ENCODE assay signal across 9 mouse cellular contexts in the genomic region with DNA sequence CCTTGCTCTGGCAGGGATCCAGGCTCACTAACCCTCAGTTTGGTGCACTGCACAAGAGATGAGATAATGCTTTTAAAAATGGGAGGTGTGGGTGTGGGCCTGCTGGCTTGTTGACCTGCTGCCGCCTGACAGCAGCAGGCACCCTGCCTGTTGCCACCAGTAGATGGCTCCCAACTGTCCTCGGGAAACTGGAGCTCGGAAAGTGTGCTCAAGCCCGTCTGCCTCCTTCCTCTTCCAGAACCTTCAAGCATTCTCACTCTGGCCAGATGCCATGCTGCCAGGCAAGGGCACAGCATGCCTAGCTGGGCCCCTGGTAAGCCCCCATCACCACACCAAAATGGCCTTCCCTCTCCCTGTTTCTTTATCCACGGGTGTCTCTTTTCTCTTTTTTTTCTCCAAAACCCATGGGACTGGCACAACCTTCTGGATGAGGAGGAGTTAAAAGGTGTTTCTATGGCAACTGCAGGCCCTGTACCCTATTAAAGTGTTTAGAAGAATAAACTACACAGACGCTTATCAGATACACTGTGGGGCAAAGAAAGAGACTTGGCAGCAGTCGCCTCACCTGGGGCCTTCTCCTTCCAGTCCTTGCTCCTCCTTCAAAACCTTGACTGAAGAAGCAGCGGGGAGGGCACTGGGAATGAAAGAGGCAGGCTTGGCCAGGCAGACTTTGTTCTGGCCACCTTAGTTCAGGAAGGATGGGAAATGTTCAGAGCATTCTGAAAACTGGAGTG. TPM values are rescaled to one million over a fixed set of nuclear protein-coding genes. Genes with fewer than 3 reads are reported as not detected.
A peak's percentile ranks its signal among the peaks of the same experiment; 100 is the strongest.
DNase-seq lines count a peak whose midpoint lies in the region; ATAC-seq and TF ChIP-seq lines count a peak whose summit lies in the region.
"Had no signal": no experiment of that assay in that cellular context is flagged by ENCODE, and none has a peak within 500 bp of the region (broad histone marks: within the 10 kb centered on the region; RNA-seq: fewer than 3 reads in every experiment).

No protein-coding gene starts in this region.

- intact Hi-C loops in gastrocnemius, adult 2 months (cut with DNase I), result loop anchor here (1.0 to 2.0 kb wide), 2 partner anchors 38 to 149 kb away; no protein-coding TSS in a partner anchor

- no peak overlapping the region for H3K9ac ChIP-seq in hindbrain, embryonic 15.5 days

- 0 out of 2 replicates have a peak, but pooled peaks have one; percentile 21 for ATAC-seq in hindbrain, embryonic 15.5 days (ENCODE audit: low FRiP score, low read depth)
- no peak for ATAC-seq in monocyte, adult 5-6 weeks (replicated peaks; ENCODE audit: insufficient number of reproducible peaks, low FRiP score, low TSS enrichment, poor library complexity, severe bottlenecking)

- peak overlapping the region; percentile 79 for H3K4me2 ChIP-seq in hindbrain, embryonic 15.5 days

- peak overlapping the region; percentile 89 for H3K4me3 ChIP-seq in gastrocnemius, adult 2 months
- peak overlapping the region; percentile 45 for H3K4me3 ChIP-seq in hindbrain, embryonic 15.5 days

- no peaks in the 10 kb centered on the region for H3K9me3 ChIP-seq in hindbrain, embryonic 15.5 days

- 14% methylated on average over 8 of the region's 8 CpGs for WGBS in hindbrain, embryonic 15.5 days

- H3K36me3 ChIP-seq in hindbrain, embryonic 15.5 days, result no peaks in the 10 kb centered on the region

- TF ChIP-seq CTCF in gastrocnemius, adult 2 months (IDR thresholded peaks at IDR 0.05), result peak; percentile 94

- peaks cover 45% of the 10 kb centered on the region for H3K4me1 ChIP-seq in hindbrain, embryonic 15.5 days (replicated peaks)

- H3K27me3 ChIP-seq in hindbrain, embryonic 15.5 days, result peaks cover 5% of the 10 kb centered on the region

- H3K27ac ChIP-seq in gastrocnemius, adult 2 months, result peak overlapping the region; percentile 96
- H3K27ac ChIP-seq in hindbrain, embryonic 15.5 days (replicated peaks), result peak overlapping the region; percentile 54
- H3K27ac ChIP-seq: macrophage had no signal

- DNase-seq in adipocyte (ENCODE audit: low spot score), result peak; percentile 76
- DNase-seq in cerebellum, postnatal 25 days, result peak; percentile 79 to 86
- DNase-seq in gastrocnemius, adult 2 months, result peak; percentile 89
- DNase-seq in left cerebral cortex, adult 11 months (ENCODE audit: low spot score), result peak; percentile 60
- peak; percentile 89 for DNase-seq in lung, postnatal 25 days (ENCODE audit: low spot score)
- DNase-seq in right cerebral cortex, adult 18-20 months, result peak; percentile 71

RNA-seq across cellular contexts. Expression of gene Timp3, which starts 2.8 kb away (rescaled TPM):
- total RNA-seq in gastrocnemius, adult 2 months (2021), result 10 to 100 TPM; 71.5 to 81.6 TPM
- 42.2 and 47.0 TPM in 2 replicates for polyA plus RNA-seq in hindbrain, embryonic 15.5 days (2015; fragmentation: Nextera tagmentation; extraction: Ambion mirVana)
- total RNA-seq in monocyte, adult 5-6 weeks (2017), result 0.10 TPM in 1 of 3 replicates, not detected in the others

Comparison
In these comparisons a context has a peak if more than half of its experiments do, and no peak if none do; other contexts are left out.
1. RNA of gene Timp3, which starts 2.8 kb away (total RNA-seq): 71.5 to 81.6 TPM in gastrocnemius, adult 2 months; 0.10 TPM in monocyte, adult 5-6 weeks; every median in the first group is over 10 times any median in the second.
2. Peak in every context shown above with its lines, with median percentiles within 50 percentile points of each other: DNase-seq.